Mouse (Mus musculus) CH12.LX (cell line): ENCODE measurements around the gene Rabgap1l. TPM values are rescaled to one million over a fixed set of nuclear protein-coding genes. Genes with fewer than 3 reads are reported as not detected.

Experiments used
- DNase-seq: peaks from one replicate; pipeline ENCODE4 v3.0.0-alpha.2; 2013; ENCODE audit errors: extremely low read depth
- H3K27ac ChIP-seq: 2 replicates; pipeline ENCODE4 v1.5.1; 2012; ENCODE audit warnings: low read depth, mild to moderate bottlenecking, control low read depth, moderate library complexity; ENCODE audit not compliant: insufficient read depth
- H3K27me3 ChIP-seq: replicated peaks from 2 replicates; pipeline ENCODE3; 2012; ENCODE audit warnings: inconsistent platforms
- H3K36me3 ChIP-seq, 2 experiments: replicated peaks in 1 of 2; 2 replicates each; pipeline versions ENCODE3 to v1.6.1; 2012; ENCODE audit warnings: inconsistent platforms in 1 of 2, low read length in 1 of 2, mild to moderate bottlenecking in 1 of 2, mixed read lengths in 1 of 2, moderate library complexity in 1 of 2; ENCODE audit not compliant: control insufficient read depth in 1 of 2, insufficient read depth in 1 of 2
- H3K4me1 ChIP-seq, 2 experiments: 2 replicates each; pipeline ENCODE4 v1.6.1; 2012; ENCODE audit warnings: inconsistent platforms in 1 of 2, moderate library complexity in 1 of 2; ENCODE audit not compliant: insufficient read depth in 2 of 2, control insufficient read depth in 1 of 2
- H3K4me2 ChIP-seq: 2 replicates; pipeline ENCODE4 v1.6.1; 2012; ENCODE audit warnings: low read depth, mild to moderate bottlenecking, control low read depth; ENCODE audit not compliant: poor library complexity, insufficient read depth, severe bottlenecking
- H3K4me3 ChIP-seq, 3 experiments: fragments of 150-350 bp in 1 of 3; sonication (generic) in 1 of 3; replicated peaks in 1 of 3; 2 replicates each; pipeline versions ENCODE3 to v1.5.1; 2011 to 2012; ENCODE audit warnings: low read depth in 2 of 3, low read length in 2 of 3, mild to moderate bottlenecking in 2 of 3, moderate library complexity in 2 of 3, control low read depth in 1 of 3, improper control_type of control experiment in 1 of 3, inconsistent platforms in 1 of 3, mixed read lengths in 1 of 3; ENCODE audit not compliant: poor library complexity in 1 of 3
- H3K79me2 ChIP-seq: replicated peaks from 2 replicates; pipeline ENCODE4 v1.6.1; 2012; ENCODE audit warnings: mild to moderate bottlenecking, moderate library complexity; ENCODE audit not compliant: control insufficient read depth, poor library complexity, insufficient read depth, severe bottlenecking; ENCODE audit errors: extremely low read depth
- H3K9ac ChIP-seq: 2 replicates; pipeline ENCODE4 v1.6.1; 2012; ENCODE audit warnings: low read depth, mild to moderate bottlenecking, control low read depth, moderate library complexity; ENCODE audit not compliant: insufficient read depth
- H3K9me3 ChIP-seq: replicated peaks from 2 replicates; pipeline ENCODE3; 2012; ENCODE audit warnings: low read length, inconsistent platforms, mixed read lengths
- BHLHE40 ChIP-seq: IDR thresholded peaks from 2 replicates; pipeline ENCODE4 v1.6.1; 2011; ENCODE audit warnings: mild to moderate bottlenecking, low read depth, low read length, improper control_type of control experiment
- CHD1 ChIP-seq: IDR thresholded peaks from 2 replicates; pipeline ENCODE4 v1.6.1; 2012; ENCODE audit warnings: low read depth, low read length, improper control_type of control experiment, inconsistent platforms
- CTCF ChIP-seq, 2 experiments: IDR thresholded peaks in 1 of 2; conservative IDR thresholded peaks in 1 of 2; 2 replicates each; pipeline ENCODE4 v1.5.1; 2011 to 2012; ENCODE audit warnings: low read depth in 2 of 2, low read length in 2 of 2, improper control_type of control experiment in 1 of 2, inconsistent platforms in 1 of 2, mild to moderate bottlenecking in 1 of 2, moderate library complexity in 1 of 2
- EP300 ChIP-seq: IDR thresholded peaks from 2 replicates; pipeline ENCODE4 v1.6.1; 2011; ENCODE audit warnings: low read length, improper control_type of control experiment
- GABPA ChIP-seq: IDR thresholded peaks from 2 replicates; pipeline ENCODE4 v1.6.1; 2012; ENCODE audit warnings: low read depth, low read length, improper control_type of control experiment, inconsistent platforms; ENCODE audit not compliant: insufficient replicate concordance
- HCFC1 ChIP-seq: IDR thresholded peaks from 2 replicates; pipeline ENCODE4 v1.6.1; 2012; ENCODE audit warnings: low read depth, mild to moderate bottlenecking, inconsistent platforms, low read length, improper control_type of control experiment
- IRF4 ChIP-seq: IDR thresholded peaks from 2 replicates; pipeline ENCODE4 v1.6.1; 2014; ENCODE audit warnings: low read depth, mild to moderate bottlenecking, inconsistent platforms, low read length, improper control_type of control experiment
- JUN ChIP-seq: IDR thresholded peaks from 2 replicates; pipeline ENCODE4 v1.6.1; 2011; ENCODE audit warnings: low read depth, mild to moderate bottlenecking, low read length, improper control_type of control experiment, moderate library complexity; ENCODE audit not compliant: insufficient read depth
- KAT2A ChIP-seq: IDR thresholded peaks from 2 replicates; pipeline ENCODE4 v1.6.1; 2012; ENCODE audit warnings: low read length, improper control_type of control experiment, inconsistent platforms; ENCODE audit not compliant: insufficient replicate concordance
- MAFK ChIP-seq: IDR thresholded peaks from 2 replicates; pipeline ENCODE4 v1.6.1; 2011; ENCODE audit warnings: low read length, improper control_type of control experiment; ENCODE audit not compliant: insufficient replicate concordance
- MAX ChIP-seq: IDR thresholded peaks from 2 replicates; pipeline ENCODE4 v1.6.1; 2011; ENCODE audit warnings: low read length, improper control_type of control experiment
- MAZ ChIP-seq: IDR thresholded peaks from 2 replicates; pipeline ENCODE4 v1.6.1; 2012; ENCODE audit warnings: low read depth, mild to moderate bottlenecking, inconsistent platforms, low read length, improper control_type of control experiment, moderate library complexity
- MXI1 ChIP-seq: IDR thresholded peaks from 2 replicates; pipeline ENCODE4 v1.6.1; 2011; ENCODE audit warnings: mild to moderate bottlenecking, low read depth, low read length, improper control_type of control experiment
- MYC ChIP-seq: IDR thresholded peaks from 2 replicates; pipeline ENCODE4 v1.6.1; 2011; ENCODE audit warnings: low read depth, mild to moderate bottlenecking, improper control_type of control experiment, low read length
- NELFE ChIP-seq: IDR thresholded peaks from 2 replicates; pipeline ENCODE4 v1.6.1; 2011; ENCODE audit warnings: low read depth, low read length, improper control_type of control experiment
- NRF1 ChIP-seq: IDR thresholded peaks from 2 replicates; pipeline ENCODE4 v1.6.1; 2014; ENCODE audit warnings: low read depth, mild to moderate bottlenecking, inconsistent platforms, low read length, improper control_type of control experiment, moderate library complexity
- POLR2A ChIP-seq: IDR thresholded peaks from 2 replicates; pipeline ENCODE4 v1.6.1; 2011; ENCODE audit warnings: low read depth, mild to moderate bottlenecking, improper control_type of control experiment, low read length
- POLR2AphosphoS2 ChIP-seq: IDR thresholded peaks from 2 replicates; pipeline ENCODE4 v1.6.1; 2011; ENCODE audit warnings: low read depth, low read length, improper control_type of control experiment
- SIN3A ChIP-seq: IDR thresholded peaks from 2 replicates; pipeline ENCODE4 v1.6.1; 2012; ENCODE audit warnings: low read length, improper control_type of control experiment, inconsistent platforms
- SMC3 ChIP-seq: IDR thresholded peaks from 2 replicates; pipeline ENCODE4 v1.6.1; 2011; ENCODE audit warnings: low read depth, low read length, improper control_type of control experiment
- TCF12 ChIP-seq: IDR thresholded peaks from 2 replicates; pipeline ENCODE4 v1.6.1; 2014; ENCODE audit warnings: low read depth, mild to moderate bottlenecking, inconsistent platforms, low read length, improper control_type of control experiment
- UBTF ChIP-seq: IDR thresholded peaks from 2 replicates; pipeline ENCODE4 v1.6.1; 2012; ENCODE audit warnings: low read depth, mild to moderate bottlenecking, inconsistent platforms, low read length, improper control_type of control experiment, moderate library complexity
- USF1 ChIP-seq: IDR thresholded peaks from 2 replicates; pipeline ENCODE4 v1.6.1; 2014; ENCODE audit warnings: low read depth, mild to moderate bottlenecking, inconsistent platforms, low read length, improper control_type of control experiment
- USF2 ChIP-seq: conservative IDR thresholded peaks from 2 replicates; pipeline ENCODE4 v1.6.1; 2011; ENCODE audit warnings: low read depth, low read length, improper control_type of control experiment
- ZKSCAN1 ChIP-seq: IDR thresholded peaks from 2 replicates; pipeline ENCODE4 v1.6.1; 2012; ENCODE audit warnings: low read depth, inconsistent platforms, low read length, improper control_type of control experiment, borderline replicate concordance
- ZNF384 ChIP-seq: IDR thresholded peaks from 2 replicates; pipeline ENCODE4 v1.6.1; 2012; ENCODE audit warnings: low read depth, low read length, improper control_type of control experiment, inconsistent platforms
- dilution Hi-C: fragments of 300-500 bp; cut with MboI; formaldehyde crosslinking; loops from 2 replicates; pipeline ENCODE4 v1.14.3; 2020; ENCODE audit warnings: low sequenced_read_pairs; ENCODE audit not compliant: extremely low pct_unique_long_range_greater_than_20kb, extremely low pct_ligation_motif_present
- in situ Hi-C: fragments of 300-500 bp; cut with MboI; formaldehyde crosslinking; loops from 3 replicates; pipeline ENCODE4 v1.14.3; 2019; ENCODE audit warnings: low sequenced_read_pairs, low pct_ligation_motif_present, low pct_unique_long_range_greater_than_20kb, mixed read lengths
- polyA plus RNA-seq: library from polyadenylated mRNA; unstranded; fragments of >175 nt; gene quantifications from 2 replicates; pipeline ENCODE4 v1.2.1, GENCODE M21; 2012; ENCODE audit warnings: low read depth; ENCODE audit not compliant: insufficient read length
- total RNA-seq, 2 experiments: library from RNA; depleted of rRNA; stranded (reverse); fragments of 300-350 nt in 1 of 2; fragments of >200 nt in 1 of 2; gene quantifications; 2 replicates each; pipeline ENCODE4 v1.2.3; 2012 to 2014

Rabgap1l gene
- total and polyA plus RNA-seq, 3 experiments = 84.0 to 109 (median 85.6) TPM

DNA sequence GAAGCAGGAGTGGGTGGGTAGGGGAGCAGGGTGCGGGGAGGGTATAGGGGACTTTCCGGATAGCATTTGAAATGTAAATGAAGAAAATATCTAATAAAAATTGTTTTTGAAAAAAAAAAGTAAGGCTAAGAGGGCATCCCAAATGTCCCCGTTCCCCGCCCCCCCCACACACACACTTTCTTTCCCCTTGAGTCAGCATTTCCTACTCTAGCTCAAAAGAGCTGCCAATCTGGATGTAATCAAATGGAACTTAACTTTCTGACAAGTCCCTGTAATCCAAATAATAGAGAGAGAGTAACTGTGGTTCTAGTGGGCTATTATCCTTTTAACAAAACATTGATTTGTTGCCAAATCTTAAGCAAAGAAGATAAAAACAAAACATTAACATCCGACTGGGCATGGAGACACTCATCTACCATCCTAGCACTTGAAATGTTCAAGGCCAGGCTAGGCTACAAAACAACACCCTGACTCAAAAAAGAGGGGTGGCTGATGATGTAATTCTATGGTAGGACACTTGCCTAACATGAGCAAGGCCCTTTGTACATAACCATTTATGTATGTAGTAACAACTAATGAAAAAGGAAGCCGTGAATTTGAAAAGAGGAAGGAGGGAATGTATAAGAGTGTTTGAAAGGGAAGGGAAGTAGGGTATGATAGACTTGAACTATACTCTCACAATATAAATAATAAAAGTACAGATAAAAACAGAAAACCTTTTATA is 439.1 kb downstream of the Rabgap1l start:
- Histone ChIP-seq H3K4me2 (no peak overlapping the region), H3K27me3 (no peaks in the 10 kb centered on the region), H3K4me3 (no peak overlapping the region), H3K9me3 (no peaks in the 10 kb centered on the region), H3K4me1 (peaks cover 11 to 13% of the 10 kb centered on the region in 2 experiments), H3K27ac (no peak overlapping the region), H3K79me2 (no peaks in the 10 kb centered on the region), H3K36me3 (peaks cover 0 to 8% of the 10 kb centered on the region in 2 experiments), H3K9ac (no peak overlapping the region)
- no peak for DNase-seq
- in situ Hi-C loops = no loop called here
- dilution Hi-C loops = no loop called here
- TF ChIP-seq USF1 = no peak
- peak; percentile 78 for TF ChIP-seq MAFK
- no peak for TF ChIP-seq POLR2A
- no peak for TF ChIP-seq POLR2AphosphoS2
- no peak for TF ChIP-seq USF2

- DNase-seq = no peak
- dilution Hi-C loops = no loop called here
Measured at GRCm38 (mm10) chr1:160352309-160352708, 440.7 kb downstream of the Rabgap1l start.

DNA sequence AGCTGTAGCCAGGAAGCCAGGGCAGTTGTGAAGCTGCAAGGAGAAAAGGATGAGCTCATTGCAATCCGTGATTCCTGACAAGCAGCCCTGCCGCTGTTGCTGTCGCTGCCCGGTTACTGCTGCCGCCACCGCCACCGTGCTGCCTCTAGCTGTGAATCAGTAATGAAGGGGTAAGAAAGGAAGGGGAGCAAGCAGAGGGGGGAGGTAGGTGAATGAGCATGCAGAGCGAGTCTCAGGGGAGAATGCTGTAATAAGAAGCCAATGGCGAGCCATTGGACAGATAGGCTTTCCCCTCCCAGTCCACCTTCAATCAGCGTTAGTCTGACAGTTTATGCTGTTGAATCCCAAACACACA is 441.2 kb downstream of the Rabgap1l start:
- Histone ChIP-seq H3K27me3 (no peaks in the 10 kb centered on the region), H3K4me1 (peaks cover 11 to 13% of the 10 kb centered on the region in 2 experiments), H3K27ac (no peak overlapping the region), H3K9ac (no peak overlapping the region), H3K79me2 (no peaks in the 10 kb centered on the region), H3K4me2 (no peak overlapping the region), H3K4me3 (no peak overlapping the region), H3K36me3 (peaks cover 0 to 8% of the 10 kb centered on the region in 2 experiments), H3K9me3 (no peaks in the 10 kb centered on the region)
- dilution Hi-C loops (no loop called here), in situ Hi-C loops (no loop called here)
- peak; percentile 13 for DNase-seq
- TF ChIP-seq ZNF384 (no peak), BHLHE40 (no peak), MAZ (no peak), SIN3A (no peak), NRF1 (no peak), CHD1 (no peak), MYC (no peak), USF2 (no peak), KAT2A (no peak), MXI1 (no peak), IRF4 (no peak), JUN (no peak), MAX (no peak), HCFC1 (no peak), ZKSCAN1 (no peak), UBTF (no peak), EP300 (no peak), TCF12 (no peak)

More at GRCm38 (mm10) chr1:160352309-160352708, 440.7 kb downstream of the Rabgap1l start:
- Histone ChIP-seq H3K9me3 (no peaks in the 10 kb centered on the region), H3K27ac (no peak overlapping the region), H3K79me2 (no peaks in the 10 kb centered on the region), H3K4me1 (peaks cover 11 to 13% of the 10 kb centered on the region in 2 experiments), H3K4me2 (no peak overlapping the region), H3K36me3 (peaks cover 0 to 8% of the 10 kb centered on the region in 2 experiments), H3K9ac (no peak overlapping the region), H3K27me3 (no peaks in the 10 kb centered on the region), H3K4me3 (no peak overlapping the region)
- TF ChIP-seq MYC (no peak), ZKSCAN1 (no peak), UBTF (no peak), KAT2A (no peak), CHD1 (no peak), MXI1 (no peak), SMC3 (no peak), NELFE (no peak), MAFK (no peak), GABPA (no peak), SIN3A (no peak), CTCF (conservative IDR thresholded peaks at IDR 0.05 in 1 of 2, IDR thresholded peaks at IDR 0.05 in 1 of 2; ENCODE audit: low read depth in 2 of 2, low read length in 2 of 2) (no peak)
- in situ Hi-C loops = no loop called here
